Mouse (Mus musculus): ENCODE data around the gene Grid2. TPM values are rescaled to one million over a fixed set of nuclear protein-coding genes. Genes with fewer than 3 reads are reported as not detected.

The Grid2 gene
- polyA plus RNA-seq, 1 experiment from 2014 or later, result 0.60 TPM

- H3K4me1 ChIP-seq (ENCODE audit: control insufficient read depth, insufficient read depth, low read length), result 0 out of 2 replicates have a peak, but pooled peaks cover 3% of the 10 kb centered on the region
- no peak overlapping the region for H3K27ac ChIP-seq (ENCODE audit: low read depth, low read length)
- 1% methylated on average over 4 of the region's 4 CpGs for WGBS
- peak; percentile 96 for ATAC-seq (ENCODE audit: low FRiP score, low TSS enrichment)
- H3K27me3 ChIP-seq (ENCODE audit: control insufficient read depth, insufficient read depth, low read length), result no peaks in the 10 kb centered on the region
- H3K9ac ChIP-seq (ENCODE audit: low read depth, low read length), result no peak overlapping the region
- H3K4me3 ChIP-seq (ENCODE audit: low read length), result no peak overlapping the region
- H3K4me2 ChIP-seq (replicated peaks; ENCODE audit: low read depth, low read length), result no peak overlapping the region
- H3K9me3 ChIP-seq (ENCODE audit: control insufficient read depth, low read length), result no peaks in the 10 kb centered on the region
- H3K36me3 ChIP-seq (ENCODE audit: control insufficient read depth, insufficient read depth, low read length), result no peaks in the 10 kb centered on the region
Observed at GRCm38 (mm10) chr6:64598144-64598561, 1342.5 kb downstream of the Grid2 start.

GRCm38 (mm10) chr6:64605753-64606152 lies 1350.1 kb downstream of the Grid2 start:
- Histone ChIP-seq H3K36me3 (ENCODE audit: control insufficient read depth, insufficient read depth, low read length) (no peaks in the 10 kb centered on the region), H3K27me3 (ENCODE audit: control insufficient read depth, insufficient read depth, low read length) (no peaks in the 10 kb centered on the region), H3K4me3 (ENCODE audit: low read length) (no peak overlapping the region), H3K4me1 (ENCODE audit: control insufficient read depth, insufficient read depth, low read length) (no peaks in the 10 kb centered on the region), H3K9ac (ENCODE audit: low read depth, low read length) (no peak overlapping the region), H3K4me2 (replicated peaks; ENCODE audit: low read depth, low read length) (no peak overlapping the region), H3K9me3 (ENCODE audit: control insufficient read depth, low read length) (no peaks in the 10 kb centered on the region), H3K27ac (ENCODE audit: low read depth, low read length) (no peak overlapping the region)
- peak; percentile 89; the same call in 1 of the 2 replicates for ATAC-seq (ENCODE audit: low FRiP score, low TSS enrichment)
- 14% methylated on average over 3 of the region's 3 CpGs for WGBS

- Histone ChIP-seq H3K9me3 (ENCODE audit: control insufficient read depth, low read length) (no peaks in the 10 kb centered on the region), H3K4me3 (ENCODE audit: low read length) (no peak overlapping the region), H3K9ac (ENCODE audit: low read depth, low read length) (no peak overlapping the region), H3K36me3 (ENCODE audit: control insufficient read depth, insufficient read depth, low read length) (no peaks in the 10 kb centered on the region), H3K27ac (ENCODE audit: low read depth, low read length) (no peak overlapping the region), H3K4me2 (replicated peaks; ENCODE audit: low read depth, low read length) (no peak overlapping the region), H3K27me3 (ENCODE audit: control insufficient read depth, insufficient read depth, low read length) (no peaks in the 10 kb centered on the region), H3K4me1 (ENCODE audit: control insufficient read depth, insufficient read depth, low read length) (no peaks in the 10 kb centered on the region)
- ATAC-seq (ENCODE audit: low FRiP score, low TSS enrichment), result 0 out of 2 replicates have a peak, but pooled peaks have one; percentile 20
- WGBS, result 79% methylated on average over 1 of the region's 1 CpGs
Observed at GRCm38 (mm10) chr6:64607041-64607440, 1351.4 kb downstream of the Grid2 start.

- no peaks in the 10 kb centered on the region for H3K36me3 ChIP-seq (ENCODE audit: control insufficient read depth, insufficient read depth, low read length)
- H3K9ac ChIP-seq (ENCODE audit: low read depth, low read length), result no peak overlapping the region
- WGBS, result 8% methylated on average over 1 of the region's 1 CpGs
- no peaks in the 10 kb centered on the region for H3K4me1 ChIP-seq (ENCODE audit: control insufficient read depth, insufficient read depth, low read length)
- no peak overlapping the region for H3K27ac ChIP-seq (ENCODE audit: low read depth, low read length)
- H3K27me3 ChIP-seq (ENCODE audit: control insufficient read depth, insufficient read depth, low read length), result no peaks in the 10 kb centered on the region
- no peaks in the 10 kb centered on the region for H3K9me3 ChIP-seq (ENCODE audit: control insufficient read depth, low read length)
- H3K4me3 ChIP-seq (ENCODE audit: low read length), result no peak overlapping the region
- no peak for ATAC-seq (ENCODE audit: low FRiP score, low TSS enrichment)
- no peak overlapping the region for H3K4me2 ChIP-seq (replicated peaks; ENCODE audit: low read depth, low read length)
Observed at GRCm38 (mm10) chr6:64607942-64608341, 1352.3 kb downstream of the Grid2 start.

- ATAC-seq (ENCODE audit: low FRiP score, low TSS enrichment), result no peak
- Histone ChIP-seq H3K4me3 (ENCODE audit: low read length) (no peak overlapping the region), H3K27me3 (ENCODE audit: control insufficient read depth, insufficient read depth, low read length) (no peaks in the 10 kb centered on the region), H3K36me3 (ENCODE audit: control insufficient read depth, insufficient read depth, low read length) (no peaks in the 10 kb centered on the region), H3K4me2 (replicated peaks; ENCODE audit: low read depth, low read length) (no peak overlapping the region), H3K9ac (ENCODE audit: low read depth, low read length) (no peak overlapping the region), H3K4me1 (ENCODE audit: control insufficient read depth, insufficient read depth, low read length) (0 out of 2 replicates have a peak, but pooled peaks cover 5% of the 10 kb centered on the region), H3K27ac (ENCODE audit: low read depth, low read length) (no peak overlapping the region), H3K9me3 (ENCODE audit: control insufficient read depth, low read length) (no peaks in the 10 kb centered on the region)
- 34% methylated on average over 4 of the region's 4 CpGs for WGBS
Observed at GRCm38 (mm10) chr6:64616843-64617242, 1361.2 kb downstream of the Grid2 start.

- no peak overlapping the region for H3K4me2 ChIP-seq (replicated peaks; ENCODE audit: low read depth, low read length)
- no peaks in the 10 kb centered on the region for H3K27me3 ChIP-seq (ENCODE audit: control insufficient read depth, insufficient read depth, low read length)
- no peaks in the 10 kb centered on the region for H3K9me3 ChIP-seq (ENCODE audit: control insufficient read depth, low read length)
- no peak overlapping the region for H3K27ac ChIP-seq (ENCODE audit: low read depth, low read length)
- WGBS, result 61% methylated on average over 8 of the region's 8 CpGs
- no peak overlapping the region for H3K4me3 ChIP-seq (ENCODE audit: low read length)
- H3K4me1 ChIP-seq (ENCODE audit: control insufficient read depth, insufficient read depth, low read length), result 0 out of 2 replicates have a peak, but pooled peaks cover 5% of the 10 kb centered on the region
- no peak overlapping the region for H3K9ac ChIP-seq (ENCODE audit: low read depth, low read length)
- no peaks in the 10 kb centered on the region for H3K36me3 ChIP-seq (ENCODE audit: control insufficient read depth, insufficient read depth, low read length)
- ATAC-seq (ENCODE audit: low FRiP score, low TSS enrichment), result no peak
Observed at GRCm38 (mm10) chr6:64617417-64618135, 1361.9 kb downstream of the Grid2 start.

- H3K4me3 ChIP-seq (ENCODE audit: low read length), result no peak overlapping the region
- 50% methylated on average over 3 of the region's 3 CpGs for WGBS
- no peaks in the 10 kb centered on the region for H3K27me3 ChIP-seq (ENCODE audit: control insufficient read depth, insufficient read depth, low read length)
- no peaks in the 10 kb centered on the region for H3K4me1 ChIP-seq (ENCODE audit: control insufficient read depth, insufficient read depth, low read length)
- H3K9ac ChIP-seq (ENCODE audit: low read depth, low read length), result no peak overlapping the region
- H3K4me2 ChIP-seq (replicated peaks; ENCODE audit: low read depth, low read length), result no peak overlapping the region
- no peak for ATAC-seq (ENCODE audit: low FRiP score, low TSS enrichment)
- H3K36me3 ChIP-seq (ENCODE audit: control insufficient read depth, insufficient read depth, low read length), result no peaks in the 10 kb centered on the region
- H3K9me3 ChIP-seq (ENCODE audit: control insufficient read depth, low read length), result no peaks in the 10 kb centered on the region
- H3K27ac ChIP-seq (ENCODE audit: low read depth, low read length), result no peak overlapping the region
Observed at GRCm38 (mm10) chr6:64623404-64623803, 1367.7 kb downstream of the Grid2 start.

GRCm38 (mm10) chr6:64647661-64648060 lies 1392.0 kb downstream of the Grid2 start:
- H3K27ac ChIP-seq (ENCODE audit: low read depth, low read length), result no peak overlapping the region
- no peak for ATAC-seq (ENCODE audit: low FRiP score, low TSS enrichment)
- no peaks in the 10 kb centered on the region for H3K27me3 ChIP-seq (ENCODE audit: control insufficient read depth, insufficient read depth, low read length)
- H3K9ac ChIP-seq (ENCODE audit: low read depth, low read length), result no peak overlapping the region
- no peaks in the 10 kb centered on the region for H3K36me3 ChIP-seq (ENCODE audit: control insufficient read depth, insufficient read depth, low read length)
- no peak overlapping the region for H3K4me3 ChIP-seq (ENCODE audit: low read length)
- H3K4me1 ChIP-seq (ENCODE audit: control insufficient read depth, insufficient read depth, low read length), result no peaks in the 10 kb centered on the region
- no peak overlapping the region for H3K4me2 ChIP-seq (replicated peaks; ENCODE audit: low read depth, low read length)
- H3K9me3 ChIP-seq (ENCODE audit: control insufficient read depth, low read length), result no peaks in the 10 kb centered on the region

GRCm38 (mm10) chr6:64648196-64648595 lies 1392.5 kb downstream of the Grid2 start:
- no peak overlapping the region for H3K9ac ChIP-seq (ENCODE audit: low read depth, low read length)
- 53% methylated on average over 8 of the region's 8 CpGs for WGBS
- H3K9me3 ChIP-seq (ENCODE audit: control insufficient read depth, low read length), result no peaks in the 10 kb centered on the region
- no peaks in the 10 kb centered on the region for H3K4me1 ChIP-seq (ENCODE audit: control insufficient read depth, insufficient read depth, low read length)
- no peaks in the 10 kb centered on the region for H3K36me3 ChIP-seq (ENCODE audit: control insufficient read depth, insufficient read depth, low read length)
- H3K4me3 ChIP-seq (ENCODE audit: low read length), result no peak overlapping the region
- H3K4me2 ChIP-seq (replicated peaks; ENCODE audit: low read depth, low read length), result no peak overlapping the region
- H3K27ac ChIP-seq (ENCODE audit: low read depth, low read length), result no peak overlapping the region
- no peak for ATAC-seq (ENCODE audit: low FRiP score, low TSS enrichment)
- no peaks in the 10 kb centered on the region for H3K27me3 ChIP-seq (ENCODE audit: control insufficient read depth, insufficient read depth, low read length)

Data from kidney, embryonic 14.5 days (tissue).